Mouse (Mus musculus) E14TG2a.4 (cell line): ENCODE measurements at regions not wholly inside any gene's neighbourhood (a gene's known extent, or its start where the extent isn't known, plus 50 kb on each side); places are given as distances from the start of the nearest gene placed in this dataset.

Experiments used
- CTCF ChIP-seq: conservative IDR thresholded peaks from 2 replicates; pipeline ENCODE4 v1.5.1; 2014; ENCODE audit warnings: low read length
- NANOG ChIP-seq: IDR thresholded peaks from 2 replicates; pipeline ENCODE4 v1.6.1; 2014; ENCODE audit warnings: borderline replicate concordance, low read length, mixed read lengths
- POU5F1 ChIP-seq: IDR thresholded peaks from 2 replicates; pipeline ENCODE4 v1.6.1; 2014; ENCODE audit warnings: low read length, borderline replicate concordance

- TF ChIP-seq CTCF (no peak), NANOG (no peak), POU5F1 (no peak)
Measured at GRCm38 (mm10) chr6:31129170-31129569, 170.3 kb upstream of the Klf14 start.
